Comparison of ENCODE assay signal across 17 mouse cellular contexts in the genomic region with DNA sequence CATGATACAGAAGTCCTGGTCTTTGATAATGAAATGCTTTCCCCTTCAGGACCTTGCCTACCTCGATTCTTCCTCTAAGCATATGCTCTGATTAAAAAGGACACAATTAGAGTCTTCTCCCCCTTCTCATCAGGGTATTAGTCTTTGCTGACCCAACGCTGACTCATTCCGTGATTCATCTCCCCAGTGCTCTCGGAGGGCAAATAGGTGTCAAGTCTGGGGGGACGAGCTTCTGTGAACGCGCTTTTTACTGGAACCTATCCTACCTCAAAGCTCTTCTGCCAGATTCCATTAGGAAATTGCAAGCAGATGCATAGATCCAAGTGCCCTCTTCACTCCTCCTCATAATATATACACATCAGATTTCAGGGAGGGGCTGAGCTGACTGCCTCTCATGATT.
DNase-seq lines count a peak whose midpoint lies in the region; ATAC-seq lines count a peak whose summit lies in the region.
"Had no signal": no experiment of that assay in that cellular context is flagged by ENCODE, and none has a peak within 500 bp of the region (broad histone marks: within the 10 kb centered on the region; RNA-seq: fewer than 3 reads in every experiment).

No protein-coding gene starts in this region.

- 39% methylated on average over 7 of the region's 7 CpGs for WGBS in embryonic facial prominence, embryonic 11.5 days
- WGBS in embryonic facial prominence, embryonic 10.5 days: 51% methylated on average over 7 of the region's 7 CpGs
- WGBS in limb, embryonic 10.5 days: 23% methylated on average over 7 of the region's 7 CpGs

- H3K4me3 ChIP-seq in embryonic facial prominence, embryonic 11.5 days (ENCODE audit: low read depth, low read length): no peak overlapping the region
- H3K4me3 ChIP-seq in embryonic facial prominence, embryonic 10.5 days: no peak overlapping the region
- no peak overlapping the region for H3K4me3 ChIP-seq in limb, embryonic 10.5 days
- H3K4me3 ChIP-seq: forebrain, embryonic 12.5 days; hindbrain, embryonic 12.5 days; midbrain, embryonic 15.5 days had no signal

- H3K27ac ChIP-seq in embryonic facial prominence, embryonic 11.5 days (replicated peaks; ENCODE audit: low read depth, low read length): no peak overlapping the region
- no peak overlapping the region; the same call in 1 of the 2 replicates for H3K27ac ChIP-seq in embryonic facial prominence, embryonic 10.5 days (replicated peaks)
- peak overlapping the region; percentile 86 for H3K27ac ChIP-seq in limb, embryonic 10.5 days
- H3K27ac ChIP-seq: forebrain, embryonic 12.5 days; hindbrain, embryonic 12.5 days; macrophage; midbrain, embryonic 15.5 days had no signal

- H3K9me3 ChIP-seq in embryonic facial prominence, embryonic 11.5 days (replicated peaks; ENCODE audit: control insufficient read depth, low read length): peaks cover 2% of the 10 kb centered on the region; the same call in 1 of the 2 replicates
- no peaks in the 10 kb centered on the region for H3K9me3 ChIP-seq in embryonic facial prominence, embryonic 10.5 days
- no peaks in the 10 kb centered on the region for H3K9me3 ChIP-seq in limb, embryonic 10.5 days (replicated peaks)
- H3K9me3 ChIP-seq: forebrain, embryonic 12.5 days; hindbrain, embryonic 12.5 days; midbrain, embryonic 15.5 days had no signal

- H3K27me3 ChIP-seq in embryonic facial prominence, embryonic 11.5 days (ENCODE audit: control insufficient read depth, insufficient read depth, low read length): no peaks in the 10 kb centered on the region
- H3K27me3 ChIP-seq in embryonic facial prominence, embryonic 10.5 days (replicated peaks; ENCODE audit: low read depth, poor library complexity, severe bottlenecking): no peaks in the 10 kb centered on the region
- H3K27me3 ChIP-seq in limb, embryonic 10.5 days (ENCODE audit: low read depth, poor library complexity, severe bottlenecking): no peaks in the 10 kb centered on the region
- H3K27me3 ChIP-seq: forebrain, embryonic 12.5 days; hindbrain, embryonic 12.5 days; midbrain, embryonic 15.5 days had no signal

- no peak overlapping the region for H3K9ac ChIP-seq in embryonic facial prominence, embryonic 11.5 days (replicated peaks; ENCODE audit: low read length)
- H3K9ac ChIP-seq: forebrain, embryonic 12.5 days; hindbrain, embryonic 12.5 days; liver, postnatal 0 days; midbrain, embryonic 15.5 days had no signal

- H3K36me3 ChIP-seq in embryonic facial prominence, embryonic 11.5 days (replicated peaks; ENCODE audit: control insufficient read depth, insufficient read depth, low read depth, low read length): no peaks in the 10 kb centered on the region
- no peaks in the 10 kb centered on the region for H3K36me3 ChIP-seq in embryonic facial prominence, embryonic 10.5 days (replicated peaks)
- no peaks in the 10 kb centered on the region for H3K36me3 ChIP-seq in limb, embryonic 10.5 days
- H3K36me3 ChIP-seq: forebrain, embryonic 12.5 days; hindbrain, embryonic 12.5 days; midbrain, embryonic 15.5 days had no signal

- peak; percentile 32 for DNase-seq in embryonic facial prominence, embryonic 11.5 days (ENCODE audit: low spot score)
- no peak for DNase-seq in embryonic facial prominence, embryonic 10.5 days (ENCODE audit: low spot score)
- DNase-seq in 3T3-L1 (ENCODE audit: low read depth, low spot score) (peak; percentile 82), MN1 (ENCODE audit: low spot score) (peak; percentile 19)
- DNase-seq in limb, embryonic 10.5 days (ENCODE audit: low spot score): no peak
- no peak for DNase-seq in gastrocnemius, postnatal 14 days
- no peak for DNase-seq in right cerebral cortex, postnatal 4 days
- DNase-seq: cerebellum, adult 9-10 months; kidney, adult 18-20 months; liver, postnatal 0 days had no signal

- no peak for ATAC-seq in embryonic facial prominence, embryonic 11.5 days (replicated peaks; ENCODE audit: insufficient number of reproducible peaks, low FRiP score, low TSS enrichment, low read depth)
- ATAC-seq: CD4-positive, CD25-positive, alpha-beta regulatory T cell, adult 4 months; inflammation-experienced regulatory T-cells, adult 6 months; liver, postnatal 0 days; lung, postnatal 0 days; midbrain, embryonic 15.5 days had no signal

- H3K4me2 ChIP-seq in embryonic facial prominence, embryonic 11.5 days (ENCODE audit: low read depth, low read length): no peak overlapping the region
- H3K4me2 ChIP-seq: forebrain, embryonic 12.5 days; hindbrain, embryonic 12.5 days; midbrain, embryonic 15.5 days had no signal

- intact Hi-C loops in gastrocnemius, postnatal 14 days (cut with DNase I; ENCODE audit: low total_unique reads): no loop called here

- H3K4me1 ChIP-seq in embryonic facial prominence, embryonic 11.5 days (ENCODE audit: control insufficient read depth, insufficient read depth, low read length): peaks cover 4% of the 10 kb centered on the region; the same call in 1 of the 2 replicates
- peaks cover 62% of the 10 kb centered on the region for H3K4me1 ChIP-seq in embryonic facial prominence, embryonic 10.5 days
- H3K4me1 ChIP-seq in limb, embryonic 10.5 days: peaks cover 75% of the 10 kb centered on the region

Comparison
In these comparisons a context has a peak if more than half of its experiments do, and no peak if none do; other contexts are left out.
1. DNase-seq: peak in embryonic facial prominence, embryonic 11.5 days (single experiment), 3T3-L1 (single experiment) and MN1 (single experiment); none in embryonic facial prominence, embryonic 10.5 days (single experiment), limb, embryonic 10.5 days (single experiment), gastrocnemius, postnatal 14 days (single experiment) and right cerebral cortex, postnatal 4 days (single experiment).